Mouse (Mus musculus) embryonic facial prominence, embryonic 13.5 days (tissue): Measurements from ENCODE around the gene Hnrnph1. TPM values are rescaled to one million over a fixed set of nuclear protein-coding genes. Genes with fewer than 3 reads are reported as not detected.

Source experiments
- ATAC-seq: fragments of 200-750 bp; cut with Nextera tagmentation; 2 replicates; pipeline ENCODE4 v1.8.0; 2017; ENCODE audit warnings: low read depth; ENCODE audit not compliant: insufficient number of reproducible peaks, insufficient read depth, low FRiP score, low TSS enrichment
- H3K27ac ChIP-seq: fragments of 300-500 bp; sonication (generic); 2 replicates; pipeline ENCODE4 v1.5.1; 2015; ENCODE audit warnings: moderate library complexity, mild to moderate bottlenecking, inconsistent platforms
- H3K27me3 ChIP-seq: fragments of 300-500 bp; sonication (generic); 2 replicates; pipeline ENCODE4 v1.6.1; 2015; ENCODE audit warnings: mild to moderate bottlenecking, inconsistent platforms
- H3K36me3 ChIP-seq: fragments of 300-500 bp; sonication (generic); 2 replicates; pipeline ENCODE4 v1.6.1; 2015; ENCODE audit warnings: mild to moderate bottlenecking, inconsistent platforms
- H3K4me1 ChIP-seq: fragments of 300-500 bp; sonication (generic); 2 replicates; pipeline ENCODE4 v1.6.1; 2015; ENCODE audit warnings: inconsistent platforms
- H3K4me2 ChIP-seq: fragments of 300-500 bp; sonication (generic); 2 replicates; pipeline ENCODE4 v1.6.1; 2015; ENCODE audit warnings: moderate library complexity, mild to moderate bottlenecking, inconsistent platforms
- H3K4me3 ChIP-seq: fragments of 300-500 bp; sonication (generic); 2 replicates; pipeline ENCODE4 v1.5.1; 2015; ENCODE audit warnings: mild to moderate bottlenecking, inconsistent platforms
- H3K9ac ChIP-seq: fragments of 300-500 bp; sonication (generic); 2 replicates; pipeline ENCODE4 v1.6.1; 2015; ENCODE audit warnings: mild to moderate bottlenecking, inconsistent platforms
- H3K9me3 ChIP-seq: fragments of 300-500 bp; sonication (generic); 2 replicates; pipeline ENCODE4 v1.6.1; 2016; ENCODE audit warnings: inconsistent platforms
- WGBS: fragments of 180-500 bp; shearing (Covaris S2); methylation state at CpG from one replicate; pipeline ENCODE4 v1.1.7; 2015; ENCODE audit warnings: mixed read lengths; 5-methylcytosine and 5-hydroxymethylcytosine counted together
- polyA plus RNA-seq: library from polyadenylated mRNA; unstranded; fragments of >200 nt; fragmentation: Nextera tagmentation; extraction: Ambion mirVana; gene quantifications from 2 replicates; pipeline ENCODE4 v1.2.1, GENCODE M21; 2015

Gene Hnrnph1
- polyA plus RNA-seq, 1 experiment from 2014 or later = 541 TPM

GRCm38 (mm10) chr11:50373621-50374020 lies 3.2 kb upstream of the Hnrnph1 start:
- no peak for ATAC-seq
- Histone ChIP-seq H3K36me3 (no peaks in the 10 kb centered on the region), H3K27ac (no peak overlapping the region), H3K9me3 (no peaks in the 10 kb centered on the region), H3K4me2 (no peak overlapping the region), H3K4me3 (no peak overlapping the region), H3K27me3 (no peaks in the 10 kb centered on the region), H3K4me1 (peaks cover 20% of the 10 kb centered on the region), H3K9ac (no peak overlapping the region)
- WGBS = 100% methylated on average over 1 of the region's 1 CpGs

GRCm38 (mm10) chr11:50374286-50375015 lies 2.3 kb upstream of the Hnrnph1 start:
- 85% methylated on average over 13 of the region's 13 CpGs for WGBS
- Histone ChIP-seq H3K9ac (no peak overlapping the region), H3K4me3 (no peak overlapping the region), H3K36me3 (peaks cover 5% of the 10 kb centered on the region), H3K4me1 (peaks cover 22% of the 10 kb centered on the region), H3K9me3 (no peaks in the 10 kb centered on the region), H3K27ac (no peak overlapping the region), H3K27me3 (no peaks in the 10 kb centered on the region), H3K4me2 (no peak overlapping the region)
- no peak for ATAC-seq

- no peak overlapping the region for H3K27ac ChIP-seq
- peaks cover 11% of the 10 kb centered on the region for H3K36me3 ChIP-seq
- no peaks in the 10 kb centered on the region for H3K9me3 ChIP-seq
- no peak overlapping the region for H3K4me3 ChIP-seq
- WGBS = 75% methylated on average over 5 of the region's 5 CpGs
- H3K4me2 ChIP-seq = no peak overlapping the region
- no peaks in the 10 kb centered on the region for H3K27me3 ChIP-seq
- no peak overlapping the region for H3K9ac ChIP-seq
- no peak for ATAC-seq
- H3K4me1 ChIP-seq = peaks cover 26% of the 10 kb centered on the region
Measured at GRCm38 (mm10) chr11:50375421-50375820, 1.4 kb upstream of the Hnrnph1 start.

DNA sequence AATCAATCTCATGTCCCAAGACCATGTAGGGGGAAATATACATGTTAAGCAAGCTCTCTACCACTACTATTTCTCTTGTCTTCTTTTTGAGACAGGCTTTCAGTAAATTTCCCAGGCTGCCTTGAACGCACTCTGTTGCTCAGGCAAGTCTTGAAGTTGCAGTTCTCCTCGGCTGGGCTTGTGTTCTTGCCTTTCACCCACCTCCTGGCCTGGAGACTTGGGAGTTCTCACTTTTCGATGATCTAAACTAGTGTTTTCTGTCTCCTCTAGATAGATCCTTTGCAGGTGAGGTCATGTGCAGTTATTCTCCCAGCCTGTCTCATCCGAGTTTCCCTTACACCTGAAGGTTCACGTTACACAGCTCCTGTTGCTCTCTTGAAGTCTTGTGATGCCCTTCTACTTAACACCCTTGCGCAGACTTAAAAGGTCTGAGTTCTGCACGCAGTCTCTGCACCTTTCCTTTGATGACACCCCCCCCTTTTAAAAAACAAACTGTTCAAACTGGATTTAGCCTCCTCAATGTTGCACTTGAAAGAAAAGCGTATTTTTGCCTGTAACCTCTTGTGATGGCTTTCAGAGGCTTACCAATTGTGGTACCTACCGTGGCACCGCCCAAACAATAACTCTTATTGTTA lies 517 bp upstream of the Hnrnph1 start:
- Histone ChIP-seq H3K4me3 (peak overlapping the region; percentile 95), H3K9ac (peak overlapping the region; percentile 88), H3K36me3 (peaks cover 12% of the 10 kb centered on the region), H3K27ac (peak overlapping the region; percentile 100), H3K4me1 (peaks cover 19% of the 10 kb centered on the region), H3K9me3 (no peaks in the 10 kb centered on the region), H3K27me3 (no peaks in the 10 kb centered on the region), H3K4me2 (peak overlapping the region; percentile 68)
- 23% methylated on average over 10 of the region's 10 CpGs for WGBS
- no peak for ATAC-seq

DNA sequence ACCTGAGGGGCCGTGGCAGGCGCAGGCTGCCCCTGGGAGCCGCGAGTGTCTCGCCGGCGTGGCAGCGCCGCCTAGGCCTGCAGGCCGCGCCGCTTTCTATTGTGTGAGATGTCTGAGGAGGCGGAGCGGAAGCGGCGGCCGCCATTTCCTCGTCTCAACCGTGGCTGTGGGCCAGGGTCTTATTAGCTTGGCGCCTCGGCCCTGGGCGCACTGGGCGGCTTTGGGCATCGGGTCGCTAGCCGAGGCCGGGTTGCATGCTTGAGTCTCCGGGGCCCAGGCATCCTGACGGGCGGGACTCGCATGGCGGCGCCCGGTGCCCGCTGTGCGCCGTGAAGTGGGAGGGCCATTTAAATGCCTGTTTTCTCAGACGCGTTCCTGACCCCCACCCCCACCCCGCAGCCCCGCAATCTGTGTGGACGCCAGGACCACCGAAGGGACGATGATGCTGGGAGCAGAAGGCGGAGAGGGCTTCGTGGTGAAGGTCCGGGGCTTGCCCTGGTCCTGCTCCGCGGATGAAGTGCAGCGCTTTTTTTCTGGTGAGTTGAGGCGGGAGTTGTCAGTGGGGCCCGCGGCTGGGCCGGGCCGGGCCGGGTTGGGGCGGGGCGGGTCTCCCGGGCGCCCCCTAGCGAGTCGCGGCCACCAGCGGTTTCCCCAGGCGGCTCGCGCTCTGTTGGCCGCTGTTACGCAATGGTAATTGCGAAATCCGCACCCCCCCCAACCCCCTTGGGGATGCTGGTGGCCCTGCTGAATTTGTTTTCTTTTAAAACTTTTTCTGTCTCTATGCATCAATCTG lies 1.3 kb downstream of the Hnrnph1 start:
- Histone ChIP-seq H3K27me3 (no peaks in the 10 kb centered on the region), H3K9ac (peak overlapping the region; percentile 99), H3K4me2 (peak overlapping the region; percentile 68), H3K9me3 (no peaks in the 10 kb centered on the region), H3K4me1 (peaks cover 20% of the 10 kb centered on the region), H3K36me3 (peaks cover 26% of the 10 kb centered on the region), H3K27ac (peak overlapping the region; percentile 100), H3K4me3 (peak overlapping the region; percentile 95)
- ATAC-seq = peak; percentile 77
- under 1% methylated on average over 70 of the region's 71 CpGs for WGBS

GRCm38 (mm10) chr11:50379023-50379752 lies 2.4 kb downstream of the Hnrnph1 start:
- peaks cover 32% of the 10 kb centered on the region for H3K36me3 ChIP-seq
- no peaks in the 10 kb centered on the region for H3K9me3 ChIP-seq
- H3K4me2 ChIP-seq = peak overlapping the region; percentile 68
- H3K27me3 ChIP-seq = no peaks in the 10 kb centered on the region
- ATAC-seq = no peak
- 61% methylated on average over 12 of the region's 12 CpGs for WGBS
- H3K27ac ChIP-seq = no peak overlapping the region
- peaks cover 20% of the 10 kb centered on the region for H3K4me1 ChIP-seq
- H3K4me3 ChIP-seq = peak overlapping the region; percentile 95
- H3K9ac ChIP-seq = peak overlapping the region; percentile 99

DNA sequence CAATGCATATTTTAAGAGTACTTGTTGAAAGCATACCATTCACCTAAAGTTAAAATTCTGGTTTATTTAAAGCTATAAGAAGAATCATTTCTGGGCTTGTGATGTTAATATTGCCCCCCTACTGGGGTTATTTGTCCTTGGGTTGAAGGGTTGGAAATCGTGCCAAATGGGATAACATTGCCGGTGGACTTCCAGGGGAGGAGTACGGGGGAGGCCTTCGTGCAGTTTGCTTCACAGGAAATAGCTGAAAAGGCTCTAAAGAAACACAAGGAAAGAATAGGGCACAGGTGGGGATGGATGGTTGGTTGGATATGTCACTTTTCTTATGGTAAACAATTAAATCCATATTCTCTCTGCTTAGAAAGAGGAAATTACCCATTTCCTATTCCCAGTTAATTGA lies 4.5 kb downstream of the Hnrnph1 start:
- Histone ChIP-seq H3K36me3 (peaks cover 46% of the 10 kb centered on the region), H3K27ac (no peak overlapping the region), H3K4me3 (peak overlapping the region; percentile 30), H3K4me1 (peaks cover 15% of the 10 kb centered on the region), H3K27me3 (no peaks in the 10 kb centered on the region), H3K9me3 (no peaks in the 10 kb centered on the region), H3K4me2 (peak overlapping the region; percentile 56), H3K9ac (no peak overlapping the region)
- ATAC-seq = no peak
- 54% methylated on average over 4 of the region's 4 CpGs for WGBS

DNA sequence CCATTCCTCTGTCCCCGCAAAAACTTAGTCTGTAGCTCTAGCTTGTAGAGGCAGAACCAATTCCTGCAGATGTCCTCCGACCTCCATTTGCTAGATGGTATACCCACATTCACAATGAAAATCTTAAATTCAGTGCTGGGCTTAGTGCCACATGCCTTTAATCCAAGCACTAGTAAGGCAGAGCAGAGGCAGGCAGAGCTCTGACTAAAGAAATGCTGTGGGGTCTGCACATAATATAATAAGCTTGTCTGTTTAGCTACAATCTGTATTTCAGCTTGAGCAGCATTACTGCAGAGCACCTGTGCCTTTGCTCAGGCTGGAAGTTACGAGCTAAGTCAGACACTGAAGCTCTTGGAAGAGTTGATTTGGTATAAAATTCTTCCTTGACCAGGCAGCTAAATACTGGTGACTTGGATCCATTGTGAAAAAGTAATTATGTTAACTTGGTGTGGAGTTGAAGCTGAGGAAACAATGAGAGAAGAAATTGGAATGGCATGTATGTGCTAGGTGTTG lies 10.4 kb downstream of the Hnrnph1 start:
- H3K4me1 ChIP-seq = peaks cover 3% of the 10 kb centered on the region; the same call in 1 of the 2 replicates
- H3K9ac ChIP-seq = no peak overlapping the region
- WGBS = 74% methylated on average over 3 of the region's 3 CpGs
- no peaks in the 10 kb centered on the region for H3K9me3 ChIP-seq
- no peak for ATAC-seq
- 0 out of 2 replicates have a peak overlapping the region, but pooled peaks have one; percentile 22 for H3K27ac ChIP-seq
- no peak overlapping the region for H3K4me2 ChIP-seq
- H3K36me3 ChIP-seq = peaks cover 78% of the 10 kb centered on the region
- no peaks in the 10 kb centered on the region for H3K27me3 ChIP-seq
- no peak overlapping the region for H3K4me3 ChIP-seq

DNA sequence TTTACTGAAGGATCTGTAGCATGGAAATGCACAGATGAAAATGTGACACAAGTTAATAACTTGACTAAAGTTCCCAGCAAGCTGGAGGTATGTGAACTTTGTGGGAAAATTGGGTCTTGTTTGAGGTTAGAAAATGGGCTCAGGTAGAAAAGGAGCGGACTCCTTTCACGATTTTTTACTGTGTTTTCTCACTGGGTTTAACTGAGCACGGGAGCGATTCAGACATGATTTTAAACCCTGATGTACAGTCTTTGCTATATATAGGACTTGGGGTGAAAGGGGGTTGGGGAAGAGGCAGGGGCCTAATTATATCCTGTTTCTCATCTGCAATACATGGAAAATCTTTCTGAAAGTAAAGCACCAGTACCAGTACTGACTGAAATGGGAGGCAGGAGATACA lies 10.9 kb downstream of the Hnrnph1 start:
- Histone ChIP-seq H3K4me1 (no peaks in the 10 kb centered on the region), H3K4me3 (no peak overlapping the region), H3K4me2 (no peak overlapping the region), H3K36me3 (peaks cover 78% of the 10 kb centered on the region), H3K27ac (no peak overlapping the region), H3K27me3 (no peaks in the 10 kb centered on the region), H3K9ac (no peak overlapping the region), H3K9me3 (no peaks in the 10 kb centered on the region)
- ATAC-seq = no peak
- 87% methylated on average over 4 of the region's 4 CpGs for WGBS

- Histone ChIP-seq H3K27me3 (no peaks in the 10 kb centered on the region), H3K9me3 (no peaks in the 10 kb centered on the region), H3K4me2 (no peak overlapping the region), H3K27ac (no peak overlapping the region), H3K4me3 (no peak overlapping the region), H3K9ac (no peak overlapping the region), H3K4me1 (no peaks in the 10 kb centered on the region), H3K36me3 (peaks cover 79% of the 10 kb centered on the region)
- WGBS = 96% methylated on average over 3 of the region's 3 CpGs
- ATAC-seq = no peak
Measured at GRCm38 (mm10) chr11:50388217-50388929, 11.6 kb downstream of the Hnrnph1 start.
